Mouse (Mus musculus) kidney, postnatal 14 days (tissue): ENCODE measurements around the gene Dyrk1b.
"Not testable (repeated sequence)": the region's sequence is repeated elsewhere in the genome, so short reads cannot be mapped to it uniquely, and the experiment has no call there.

Source experiments
- DNase-seq: peaks from one replicate; pipeline ENCODE4 v3.0.0; 2022; ENCODE audit warnings: mixed read lengths

Gene Dyrk1b

DNA sequence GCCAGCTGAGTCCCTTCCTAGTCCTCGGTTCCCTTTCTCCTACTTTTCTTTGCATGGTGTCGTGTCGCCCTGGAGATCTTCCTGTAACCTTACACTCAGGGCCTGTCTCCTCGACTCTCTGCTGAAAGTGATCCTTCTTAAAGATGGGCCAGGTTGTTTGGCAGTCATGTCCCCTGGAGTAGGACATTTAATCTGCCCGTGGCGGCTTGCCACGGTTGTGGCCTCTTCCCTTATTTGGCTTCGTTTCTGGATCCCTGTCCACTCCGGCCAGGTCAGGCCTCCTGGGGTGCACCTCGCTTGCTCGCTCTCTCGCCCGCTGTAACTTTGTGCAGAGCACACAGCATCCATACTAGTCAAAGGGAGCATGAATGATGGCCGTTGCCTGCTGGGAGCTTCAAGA lies 17.3 kb downstream of the Dyrk1b start:
- no peak for DNase-seq

DNA sequence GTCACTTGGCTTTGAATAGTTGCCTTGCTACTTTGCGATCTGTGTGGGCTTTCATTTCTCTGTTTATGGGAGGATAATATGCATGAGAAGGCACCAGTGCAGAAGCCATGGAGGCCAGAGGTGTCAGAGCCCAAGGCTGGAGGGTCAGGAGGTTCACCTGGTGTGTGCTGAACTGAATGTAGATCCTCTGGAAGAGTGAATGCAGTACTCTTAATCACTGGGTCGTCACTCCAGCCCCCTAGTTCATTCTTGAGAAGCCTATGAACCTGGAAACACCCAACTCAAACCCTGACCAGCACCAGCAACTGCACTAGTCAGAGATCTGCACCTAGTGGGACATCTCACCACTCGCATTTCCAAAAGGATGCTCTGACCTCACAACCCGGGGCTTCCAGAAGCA lies 19.8 kb downstream of the Dyrk1b start:
- no peak for DNase-seq

DNA sequence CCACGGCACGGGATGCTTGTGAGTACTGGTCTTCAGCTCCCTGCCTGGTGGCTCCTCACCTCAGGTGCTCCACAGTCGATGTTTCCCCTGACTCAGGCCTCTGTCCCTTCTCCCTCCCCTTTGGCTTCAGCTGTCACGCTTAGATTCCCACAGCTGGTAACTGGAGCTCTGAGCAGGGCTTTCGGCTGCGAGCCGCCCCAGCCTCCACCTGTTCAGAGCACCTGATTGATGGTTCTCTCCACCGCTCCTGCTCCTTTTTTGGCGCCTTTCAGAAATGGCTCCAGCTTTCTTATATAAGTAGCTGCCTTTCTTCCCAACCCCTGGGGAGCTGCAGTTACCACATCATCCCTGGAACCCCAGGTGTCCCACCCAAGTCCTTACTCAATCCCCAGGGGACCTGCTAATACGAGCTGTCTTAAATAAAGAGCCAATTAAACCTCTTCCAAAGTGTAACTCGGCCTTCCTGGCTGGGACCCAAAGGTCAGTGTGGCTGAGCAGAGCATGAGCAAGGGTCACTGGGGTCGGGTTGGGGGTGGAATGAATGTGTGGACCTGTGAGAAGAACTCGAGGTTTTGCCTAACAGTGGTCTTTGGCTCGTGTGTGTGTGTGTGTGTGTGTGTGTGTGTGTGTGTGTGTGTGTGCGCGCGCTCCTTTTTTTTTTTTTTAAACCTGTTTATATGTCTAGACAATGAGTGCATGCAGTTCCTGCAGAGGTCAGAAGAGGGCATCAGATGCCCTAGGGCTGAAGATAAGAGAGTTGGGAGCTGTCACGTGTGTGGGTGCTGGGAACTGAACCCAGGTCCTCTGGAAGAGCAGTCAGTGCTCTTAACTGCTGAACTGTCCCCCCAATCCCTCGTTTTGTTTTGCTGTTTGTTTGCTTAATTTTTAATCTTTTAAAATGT lies 24.2 kb downstream of the Dyrk1b start:
- DNase-seq, result peak; percentile 72

DNA sequence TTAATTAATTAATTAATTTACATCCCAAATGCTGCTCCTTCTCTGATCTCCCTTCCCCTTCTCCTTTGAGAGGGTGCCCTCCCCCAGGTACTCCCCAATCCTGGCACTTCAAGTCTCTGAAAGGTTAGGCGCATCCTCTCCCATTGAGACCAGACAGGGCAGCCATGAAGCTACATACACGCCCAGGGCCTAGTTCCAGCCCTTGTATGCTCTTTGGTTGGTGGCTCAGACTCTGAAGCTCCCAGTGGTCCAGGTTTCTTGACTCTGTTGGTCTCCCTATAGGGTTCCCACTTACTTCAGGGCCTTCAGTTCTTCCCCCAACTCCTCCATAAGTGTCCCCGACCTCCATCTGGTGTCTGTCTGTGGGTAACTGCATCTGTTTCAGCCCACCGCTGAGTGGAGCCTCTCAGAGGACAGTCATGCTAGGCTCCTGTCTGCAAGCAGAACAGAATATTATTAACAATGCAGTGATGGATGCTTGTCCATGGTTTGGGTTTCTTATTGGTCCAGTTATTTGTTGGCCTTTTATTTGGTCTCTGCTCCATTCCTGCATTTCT lies 26.9 kb downstream of the Dyrk1b start:
- DNase-seq, result peak; percentile 42

DNA sequence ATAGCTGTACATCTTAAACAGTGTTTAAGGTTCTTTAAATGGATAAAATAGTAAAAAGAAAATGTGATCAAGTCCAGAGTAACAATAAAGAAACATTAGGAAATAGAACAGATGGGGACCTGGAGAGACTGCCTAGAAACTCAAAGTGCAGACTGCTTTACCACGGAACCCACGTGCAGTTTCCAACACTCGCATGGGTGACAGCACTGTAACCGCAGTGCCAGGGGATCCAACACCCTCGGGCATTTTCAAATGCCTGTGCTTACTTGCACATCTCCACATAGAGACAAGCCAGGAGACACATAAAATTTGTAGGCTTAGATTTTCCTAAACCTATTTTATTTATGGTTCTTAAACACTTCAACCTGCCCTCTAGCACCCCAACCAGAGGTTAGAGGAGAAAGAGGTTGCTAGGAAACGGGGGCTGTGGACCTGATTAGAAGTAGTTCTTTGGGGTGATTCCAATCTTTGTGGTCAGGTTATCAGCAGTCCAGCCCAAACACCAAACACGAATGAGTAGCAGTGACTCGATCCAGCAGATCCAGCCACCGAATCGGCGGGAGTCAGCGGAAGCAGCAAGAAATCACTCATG lies 29.2 kb downstream of the Dyrk1b start:
- no peak for DNase-seq

DNA sequence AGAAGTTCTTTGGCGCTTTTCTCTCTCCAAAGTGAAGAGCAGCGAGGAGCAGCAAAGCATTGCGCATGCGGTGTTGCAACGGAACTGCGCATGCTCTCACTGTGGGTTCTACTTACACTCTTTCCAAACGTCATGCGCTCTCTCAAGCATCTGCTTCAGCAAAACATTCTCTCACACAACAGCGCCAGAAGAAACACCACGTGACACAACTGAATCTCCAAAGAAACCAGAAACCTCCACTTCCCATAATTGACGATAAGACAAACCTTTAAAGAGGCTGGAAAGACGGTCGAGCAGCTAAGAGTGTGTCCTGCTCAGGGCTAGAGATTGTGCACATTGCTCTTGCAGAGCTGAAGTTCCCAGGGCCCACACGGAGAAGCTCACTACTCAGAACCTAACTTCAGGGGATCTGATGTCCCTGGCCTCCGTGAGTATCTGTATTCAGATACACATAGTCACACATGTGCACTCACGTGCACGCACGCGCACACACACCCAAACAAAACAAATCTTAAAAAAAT lies 29.8 kb downstream of the Dyrk1b start:
- DNase-seq, result peak; percentile 83

DNA sequence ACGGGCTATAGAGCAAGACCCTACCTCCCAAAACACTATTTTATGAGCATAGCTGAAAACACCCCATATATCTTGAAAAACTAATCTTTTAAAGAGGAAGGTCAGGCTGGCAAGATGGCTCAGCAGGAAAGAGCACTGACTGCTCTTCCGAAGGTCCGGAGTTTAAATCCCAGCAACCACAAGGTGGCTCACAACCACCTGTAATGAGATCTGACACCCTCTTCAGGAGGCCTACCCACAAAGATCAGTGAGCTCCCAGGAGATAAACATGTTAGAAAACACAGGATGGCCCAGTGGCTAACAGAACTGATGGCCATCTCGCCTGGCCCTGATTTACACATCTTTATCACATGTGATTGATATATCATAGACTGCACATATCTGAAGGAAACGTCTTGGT lies 31.5 kb downstream of the Dyrk1b start:
- no peak for DNase-seq

DNA sequence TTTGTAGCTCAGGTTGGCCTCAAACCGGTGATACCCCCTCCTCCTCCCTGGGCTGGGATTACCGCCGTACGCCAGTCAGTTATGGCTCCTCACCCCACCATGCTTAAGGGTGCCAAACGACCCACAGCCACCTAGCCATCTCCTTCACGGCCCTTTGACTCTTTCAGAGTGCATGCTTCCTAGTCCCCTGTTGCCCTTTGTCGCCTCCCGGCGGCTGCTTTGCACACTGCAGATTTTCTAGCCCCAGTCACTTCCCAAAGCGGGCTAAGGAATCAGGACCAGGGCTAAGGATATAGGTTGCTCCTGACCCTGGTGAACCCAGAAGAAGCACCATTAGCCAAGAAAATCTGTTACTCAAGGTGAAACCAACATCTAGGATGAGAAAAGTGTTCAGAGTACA lies 34.9 kb downstream of the Dyrk1b start:
- DNase-seq, result peak; percentile 68

DNA sequence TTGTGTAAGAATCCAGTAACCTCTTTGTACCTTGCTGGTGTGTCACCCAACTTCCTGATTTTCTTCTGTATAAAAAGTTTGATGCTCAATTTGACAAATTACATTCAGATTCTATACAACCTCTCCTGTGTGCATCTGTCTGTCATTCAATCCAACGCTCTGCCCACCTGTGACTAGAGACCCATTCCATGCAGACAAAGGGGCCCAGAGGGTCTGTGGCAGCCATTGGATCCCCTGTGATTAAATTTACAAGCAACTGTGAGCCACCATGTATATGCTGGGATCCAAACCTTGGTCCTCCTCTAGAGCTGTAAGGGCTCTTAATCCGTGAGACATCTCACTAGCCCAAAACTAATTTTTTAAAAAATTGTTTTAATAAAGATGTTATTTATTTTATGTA lies 36.7 kb downstream of the Dyrk1b start:
- not testable (repeated sequence) for DNase-seq

DNA sequence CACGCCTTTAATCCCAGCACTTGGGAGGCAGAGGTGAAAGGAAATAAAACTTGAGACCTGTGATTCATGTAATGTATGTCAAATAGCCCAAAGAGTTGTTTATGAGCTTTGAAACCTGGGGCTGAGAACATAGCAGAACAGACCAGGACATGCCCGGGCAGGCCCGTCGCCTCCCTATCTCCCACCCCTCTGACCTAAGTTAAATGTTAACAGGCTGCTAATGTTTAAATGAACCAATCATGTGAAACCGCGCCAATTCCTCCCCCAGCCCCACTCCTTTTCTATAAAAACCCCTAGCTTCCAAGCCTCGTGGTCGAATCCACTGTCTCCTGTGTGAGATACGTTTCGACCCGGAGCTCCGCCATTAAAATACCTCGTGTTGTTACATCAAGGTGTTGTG lies 38.5 kb downstream of the Dyrk1b start:
- not testable (repeated sequence) for DNase-seq

DNA sequence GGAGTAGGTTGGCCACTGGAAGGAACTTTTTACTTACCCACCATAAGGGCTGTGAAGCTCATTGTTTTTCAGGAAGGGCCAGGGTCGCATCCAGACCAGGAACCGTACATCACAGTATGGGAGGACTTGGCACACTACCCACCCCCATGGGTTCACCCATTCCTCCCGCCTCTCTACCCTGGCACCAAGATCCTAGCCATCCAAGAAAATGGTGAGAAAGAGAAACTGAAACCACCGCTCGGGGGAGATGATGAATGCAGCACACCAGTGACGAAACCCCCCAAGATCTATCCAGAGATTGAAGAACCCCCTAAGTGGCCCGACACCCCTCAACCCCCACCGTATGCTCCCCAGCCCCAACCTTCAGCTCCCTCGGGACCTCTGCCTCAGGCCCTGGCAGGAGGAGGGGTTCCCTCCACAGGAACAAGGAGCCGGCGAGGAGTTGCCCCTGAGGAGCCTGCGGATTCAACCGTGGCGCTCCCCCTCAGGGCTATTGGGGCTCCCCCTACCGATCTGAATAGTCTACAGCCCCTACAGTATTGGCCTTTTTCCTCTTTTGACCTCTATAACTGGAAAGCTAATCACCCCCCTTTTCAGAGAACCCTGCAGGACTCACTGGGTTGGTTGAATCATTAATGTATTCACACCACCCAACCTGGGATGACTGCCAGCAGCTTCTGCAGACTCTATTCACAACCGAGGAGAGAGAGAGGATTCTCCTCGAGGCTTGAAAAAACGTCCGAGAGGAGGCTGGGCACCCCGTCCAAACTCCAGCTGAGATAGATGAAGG lies 39.9 kb downstream of the Dyrk1b start:
- DNase-seq, result peak; percentile 69

DNA sequence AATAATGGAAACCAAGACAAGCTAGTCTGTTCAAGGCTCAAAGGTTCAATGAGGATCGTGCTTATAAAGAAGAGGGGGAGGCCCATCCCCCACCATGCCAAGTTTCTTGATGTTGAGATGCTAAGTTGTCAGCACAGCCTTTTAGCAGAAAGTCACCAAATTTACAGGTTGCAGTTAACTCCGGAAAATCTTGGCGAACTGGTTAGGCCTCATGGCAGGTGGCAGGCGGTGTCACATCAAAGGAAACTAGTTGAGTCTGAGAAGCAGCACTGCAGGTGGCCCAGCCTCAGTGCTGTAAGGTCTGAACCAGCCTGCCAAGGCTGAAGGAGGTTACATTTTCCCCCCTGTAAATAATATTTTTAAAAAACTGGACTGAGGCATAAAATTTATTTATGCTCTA lies 47.6 kb downstream of the Dyrk1b start:
- not testable (repeated sequence) for DNase-seq

DNA sequence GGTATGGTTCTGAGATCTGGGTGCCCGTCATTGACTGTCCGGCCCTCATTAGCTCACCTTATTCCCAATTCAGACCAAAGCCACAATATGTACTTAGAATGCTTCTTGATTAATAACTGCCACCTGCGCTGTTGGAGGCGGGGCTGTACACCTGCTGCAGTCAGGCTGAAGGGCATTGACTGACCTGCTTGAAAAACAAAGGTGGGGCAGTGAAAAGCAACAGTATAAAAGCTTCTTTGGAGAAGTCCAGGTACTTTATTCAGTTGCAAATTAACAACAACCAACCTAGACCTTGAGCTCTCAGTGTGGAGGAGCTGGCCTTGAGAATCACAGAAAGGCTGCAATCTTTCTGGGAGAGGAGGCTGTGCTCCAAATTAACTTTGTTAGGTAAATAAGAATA lies 48.2 kb downstream of the Dyrk1b start:
- DNase-seq, result not testable (repeated sequence)
